Mouse (Mus musculus): ENCODE data around the gene Aptx.

Gene Aptx

GRCm38 (mm10) chr4:40673526-40673925 is 29.5 kb downstream of the Aptx start:
- no peak for DNase-seq (ENCODE audit: inconsistent age in 2 of 2, low spot score in 1 of 2)

- DNase-seq (ENCODE audit: inconsistent age in 2 of 2, low spot score in 1 of 2), result no peak
Measured at GRCm38 (mm10) chr4:40666237-40667012, 36.6 kb downstream of the Aptx start.

GRCm38 (mm10) chr4:40651055-40651454 is 51.9 kb downstream of the Aptx start:
- no peak for DNase-seq (ENCODE audit: inconsistent age in 2 of 2, low spot score in 1 of 2)

GRCm38 (mm10) chr4:40649111-40649510 is 53.9 kb downstream of the Aptx start:
- peak; percentile 14 to 53 for DNase-seq (ENCODE audit: inconsistent age in 2 of 2, low spot score in 1 of 2)

GRCm38 (mm10) chr4:40643567-40643966 is 59.4 kb downstream of the Aptx start:
- no peak for DNase-seq (ENCODE audit: inconsistent age in 2 of 2, low spot score in 1 of 2)

GRCm38 (mm10) chr4:40640991-40641390 is 62.0 kb downstream of the Aptx start:
- no peak for DNase-seq (ENCODE audit: inconsistent age in 2 of 2, low spot score in 1 of 2)
